Mouse (Mus musculus) midbrain, embryonic 15.5 days (tissue): ENCODE measurements around the gene Upf1. TPM values are rescaled to one million over a fixed set of nuclear protein-coding genes. Genes with fewer than 3 reads are reported as not detected.

Experiments used
- ATAC-seq: fragments of 200-750 bp; cut with Nextera tagmentation; replicated peaks from 2 replicates; pipeline ENCODE4 v1.8.0; 2017; ENCODE audit warnings: moderate TSS enrichment
- H3K27ac ChIP-seq: fragments of 300-500 bp; sonication (generic); 2 replicates; pipeline ENCODE4 v1.5.1; 2015; ENCODE audit warnings: mild to moderate bottlenecking, inconsistent platforms
- H3K27me3 ChIP-seq: fragments of 300-500 bp; sonication (generic); replicated peaks from 2 replicates; pipeline ENCODE4 v1.6.1; 2015; ENCODE audit warnings: inconsistent platforms
- H3K36me3 ChIP-seq: fragments of 300-500 bp; sonication (generic); replicated peaks from 2 replicates; pipeline ENCODE4 v1.6.1; 2015; ENCODE audit warnings: inconsistent platforms
- H3K4me1 ChIP-seq: fragments of 300-500 bp; sonication (generic); 2 replicates; pipeline ENCODE4 v1.6.1; 2015; ENCODE audit warnings: inconsistent platforms
- H3K4me2 ChIP-seq: fragments of 300-500 bp; sonication (generic); 2 replicates; pipeline ENCODE4 v1.6.1; 2015; ENCODE audit warnings: inconsistent platforms, mild to moderate bottlenecking, moderate library complexity
- H3K4me3 ChIP-seq: fragments of 300-500 bp; sonication (generic); 2 replicates; pipeline ENCODE4 v1.5.1; 2015; ENCODE audit warnings: mild to moderate bottlenecking, inconsistent platforms
- H3K9ac ChIP-seq: fragments of 300-500 bp; sonication (generic); 2 replicates; pipeline ENCODE4 v1.6.1; 2015; ENCODE audit warnings: mild to moderate bottlenecking, inconsistent platforms
- H3K9me3 ChIP-seq: fragments of 300-500 bp; sonication (generic); 2 replicates; pipeline ENCODE4 v1.6.1; 2016; ENCODE audit warnings: inconsistent platforms
- WGBS: fragments of 180-500 bp; shearing (Covaris S2); methylation state at CpG from one replicate; pipeline ENCODE4 v1.1.7; 2015; ENCODE audit warnings: mixed read lengths; 5-methylcytosine and 5-hydroxymethylcytosine counted together
- polyA plus RNA-seq: library from polyadenylated mRNA; unstranded; fragments of >200 nt; fragmentation: Nextera tagmentation; extraction: Ambion mirVana; gene quantifications from 2 replicates; pipeline ENCODE4 v1.2.1, GENCODE M21; 2015

Gene Upf1
- polyA plus RNA-seq, 1 experiment from 2014 or later = 15.1 TPM

- H3K36me3 ChIP-seq = peaks cover 56% of the 10 kb centered on the region
- H3K9ac ChIP-seq = no peak overlapping the region
- H3K9me3 ChIP-seq = no peaks in the 10 kb centered on the region
- H3K4me1 ChIP-seq = peaks cover 24% of the 10 kb centered on the region
- WGBS = 22% methylated on average over 41 of the region's 41 CpGs
- no peak overlapping the region for H3K27ac ChIP-seq
- H3K27me3 ChIP-seq = no peaks in the 10 kb centered on the region
- H3K4me2 ChIP-seq = 0 out of 2 replicates have a peak overlapping the region, but pooled peaks have one; percentile 14
- ATAC-seq = peak; percentile 71
- no peak overlapping the region for H3K4me3 ChIP-seq
Observed at GRCm38 (mm10) chr8:70332070-70332877, 20.8 kb downstream of the Upf1 start.

- no peaks in the 10 kb centered on the region for H3K9me3 ChIP-seq
- no peak overlapping the region for H3K9ac ChIP-seq
- no peaks in the 10 kb centered on the region for H3K27me3 ChIP-seq
- no peak for ATAC-seq
- H3K36me3 ChIP-seq = peaks cover 50% of the 10 kb centered on the region
- H3K4me1 ChIP-seq = peaks cover 24% of the 10 kb centered on the region
- peak overlapping the region; percentile 30; the same call in 1 of the 2 replicates for H3K27ac ChIP-seq
- H3K4me3 ChIP-seq = no peak overlapping the region
- 53% methylated on average over 19 of the region's 19 CpGs for WGBS
- H3K4me2 ChIP-seq = no peak overlapping the region
Observed at GRCm38 (mm10) chr8:70331526-70331925, 21.6 kb downstream of the Upf1 start.

- peaks cover 44% of the 10 kb centered on the region for H3K36me3 ChIP-seq
- H3K4me3 ChIP-seq = no peak overlapping the region
- peaks cover 24% of the 10 kb centered on the region for H3K4me1 ChIP-seq
- 27% methylated on average over 53 of the region's 53 CpGs for WGBS
- H3K4me2 ChIP-seq = no peak overlapping the region; the same call in 1 of the 2 replicates
- H3K27me3 ChIP-seq = no peaks in the 10 kb centered on the region
- peak; percentile 75 for ATAC-seq
- H3K9ac ChIP-seq = 0 out of 2 replicates have a peak overlapping the region, but pooled peaks have one; percentile 2
- no peak overlapping the region for H3K27ac ChIP-seq
- no peaks in the 10 kb centered on the region for H3K9me3 ChIP-seq
Observed at GRCm38 (mm10) chr8:70330741-70331364, 22.2 kb downstream of the Upf1 start.

- Histone ChIP-seq H3K27ac (no peak overlapping the region), H3K36me3 (peaks cover 40% of the 10 kb centered on the region), H3K9ac (0 out of 2 replicates have a peak overlapping the region, but pooled peaks have one; percentile 2), H3K4me3 (no peak overlapping the region), H3K4me1 (peaks cover 24% of the 10 kb centered on the region), H3K27me3 (no peaks in the 10 kb centered on the region), H3K4me2 (no peak overlapping the region; the same call in 1 of the 2 replicates), H3K9me3 (no peaks in the 10 kb centered on the region)
- WGBS = 9% methylated on average over 45 of the region's 45 CpGs
- peak; percentile 4 for ATAC-seq
Observed at GRCm38 (mm10) chr8:70329835-70330740, 23.0 kb downstream of the Upf1 start.

DNA sequence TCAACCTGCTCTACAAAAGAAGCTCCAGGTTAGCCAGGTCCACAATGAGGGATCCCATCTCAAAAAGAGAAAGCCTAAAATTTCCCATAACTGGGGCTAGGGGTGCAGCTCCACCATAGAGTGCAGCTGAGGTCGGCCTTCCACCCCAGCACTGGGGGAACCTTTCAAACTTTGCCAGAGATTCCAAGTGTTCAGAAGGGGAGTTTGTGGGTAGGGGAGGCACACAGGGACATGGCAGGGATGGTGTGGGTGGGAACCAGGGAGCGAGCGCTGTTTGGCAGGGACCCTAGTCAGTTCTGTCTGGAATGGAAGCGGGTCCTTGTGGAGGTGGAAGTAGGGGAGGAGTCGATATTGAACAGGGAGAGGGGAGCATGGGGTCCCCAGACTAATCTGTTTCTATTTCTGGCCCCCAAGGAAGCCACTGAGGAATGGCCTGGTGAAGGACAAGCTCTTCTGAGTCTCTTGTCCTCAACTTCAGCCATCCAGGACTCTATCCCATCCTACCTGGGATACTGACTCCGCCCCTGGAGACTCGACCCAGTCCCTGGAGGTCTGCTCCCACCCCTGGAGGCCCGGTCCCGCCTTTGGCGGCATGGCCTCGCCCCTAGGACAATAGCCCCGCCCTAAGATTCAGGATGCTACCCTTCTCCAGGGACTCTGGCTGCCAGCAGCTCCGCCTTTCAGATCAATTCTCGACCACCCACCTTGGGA lies 23.8 kb downstream of the Upf1 start, which contains the start of gene Gdf1:
Gdf1 (plus strand) TSS at position 694 of the 711 bp plus-strand sequence.
- H3K9ac ChIP-seq = peak within 1 kb of the TSS; percentile 2; the same call in 1 of the 2 replicates
- H3K4me1 ChIP-seq = peaks cover 24% of the 10 kb centered on the region
- H3K27me3 ChIP-seq = no peaks in the 10 kb centered on the region
- no peak within 1 kb of the TSS for H3K27ac ChIP-seq
- no peak within 1 kb of the TSS for H3K4me3 ChIP-seq
- 28% methylated on average over 14 of the region's 14 CpGs for WGBS
- H3K9me3 ChIP-seq = no peaks in the 10 kb centered on the region
- ATAC-seq = no peak
- peaks cover 39% of the 10 kb centered on the region for H3K36me3 ChIP-seq
- no peak within 1 kb of the TSS; the same call in 1 of the 2 replicates for H3K4me2 ChIP-seq

GRCm38 (mm10) chr8:70327512-70327911 lies 25.6 kb downstream of the Upf1 start:
- no peak overlapping the region for H3K4me2 ChIP-seq
- 92% methylated on average over 6 of the region's 6 CpGs for WGBS
- ATAC-seq = no peak
- H3K27me3 ChIP-seq = no peaks in the 10 kb centered on the region
- no peak overlapping the region for H3K27ac ChIP-seq
- peaks cover 40% of the 10 kb centered on the region; the same call in 1 of the 2 replicates for H3K36me3 ChIP-seq
- H3K4me1 ChIP-seq = peaks cover 24% of the 10 kb centered on the region
- no peak overlapping the region for H3K9ac ChIP-seq
- H3K4me3 ChIP-seq = no peak overlapping the region
- no peaks in the 10 kb centered on the region for H3K9me3 ChIP-seq

- no peak overlapping the region for H3K4me2 ChIP-seq
- H3K36me3 ChIP-seq = peaks cover 32% of the 10 kb centered on the region; the same call in 1 of the 2 replicates
- no peak overlapping the region for H3K27ac ChIP-seq
- no peaks in the 10 kb centered on the region for H3K27me3 ChIP-seq
- WGBS = 92% methylated on average over 3 of the region's 3 CpGs
- H3K4me1 ChIP-seq = no peaks in the 10 kb centered on the region
- no peak overlapping the region for H3K4me3 ChIP-seq
- ATAC-seq = no peak
- no peak overlapping the region for H3K9ac ChIP-seq
- H3K9me3 ChIP-seq = no peaks in the 10 kb centered on the region
Observed at GRCm38 (mm10) chr8:70323716-70324115, 29.4 kb downstream of the Upf1 start.

DNA sequence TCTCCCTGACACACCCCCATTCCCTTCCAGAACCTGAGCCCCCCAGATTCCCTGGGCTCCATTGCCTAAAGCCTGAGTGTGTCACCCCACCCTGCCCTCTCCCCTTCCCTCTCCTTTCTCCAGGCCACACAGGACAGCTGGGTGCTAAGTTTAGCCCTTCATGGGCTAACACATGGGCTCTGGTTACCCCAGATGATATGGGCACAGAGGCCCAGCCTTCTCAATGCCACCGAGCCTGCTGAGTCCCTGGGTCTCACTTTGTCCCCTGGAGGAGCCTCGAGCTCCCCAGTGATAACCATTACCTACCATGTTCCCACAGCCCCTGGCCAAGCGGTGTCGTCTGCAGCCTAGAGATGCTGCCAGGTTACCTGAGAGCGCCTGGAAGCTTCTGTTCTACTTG lies 35.2 kb downstream of the Upf1 start:
- peaks cover 4% of the 10 kb centered on the region; the same call in 1 of the 2 replicates for H3K36me3 ChIP-seq
- H3K4me2 ChIP-seq = peak overlapping the region; percentile 95
- H3K27ac ChIP-seq = peak overlapping the region; percentile 97
- H3K9ac ChIP-seq = no peak overlapping the region
- no peak for ATAC-seq
- WGBS = 87% methylated on average over 5 of the region's 5 CpGs
- H3K9me3 ChIP-seq = no peaks in the 10 kb centered on the region
- peaks cover 31% of the 10 kb centered on the region for H3K4me1 ChIP-seq
- peak overlapping the region; percentile 84; the same call in 1 of the 2 replicates for H3K4me3 ChIP-seq
- H3K27me3 ChIP-seq = no peaks in the 10 kb centered on the region

- WGBS = 5% methylated on average over 15 of the region's 15 CpGs
- peak; percentile 88 for ATAC-seq
- Histone ChIP-seq H3K4me1 (peaks cover 31% of the 10 kb centered on the region), H3K36me3 (peaks cover 7% of the 10 kb centered on the region; the same call in 1 of the 2 replicates), H3K27ac (peak overlapping the region; percentile 97), H3K4me2 (peak overlapping the region; percentile 95), H3K27me3 (no peaks in the 10 kb centered on the region), H3K9ac (peak overlapping the region; percentile 93), H3K9me3 (no peaks in the 10 kb centered on the region), H3K4me3 (peak overlapping the region; percentile 84)
Observed at GRCm38 (mm10) chr8:70316511-70317504, 36.3 kb downstream of the Upf1 start.
